Mouse (Mus musculus): ENCODE measurements around the gene Ppp1r3e.

- TF ChIP-seq CTCF (conservative IDR thresholded peaks at IDR 0.05; ENCODE audit: low read length) (no peak), POU5F1 (IDR thresholded peaks at IDR 0.05; ENCODE audit: borderline replicate concordance, low read length) (no peak), NANOG (IDR thresholded peaks at IDR 0.05; ENCODE audit: borderline replicate concordance, low read length) (no peak)
Observed at GRCm38 (mm10) chr14:54924641-54925348, 47.4 kb upstream of the Ppp1r3e start.

Data from E14TG2a.4 (cell line).